Mouse (Mus musculus) embryonic facial prominence, embryonic 11.5 days (tissue): ENCODE measurements around the gene Hnf4a. TPM values are rescaled to one million over a fixed set of nuclear protein-coding genes. Genes with fewer than 3 reads are reported as not detected.

ENCODE experiments used
- ATAC-seq: fragments of 200-750 bp; cut with Nextera tagmentation; replicated peaks from 2 replicates; pipeline ENCODE4 v1.8.0; 2017; ENCODE audit warnings: low read depth; ENCODE audit not compliant: insufficient number of reproducible peaks, low FRiP score, low TSS enrichment
- DNase-seq: peaks from one replicate; pipeline ENCODE4 v3.0.0-alpha.2; 2015; ENCODE audit warnings: low spot score
- H3K27ac ChIP-seq: fragments of 300-500 bp; sonication (generic); replicated peaks from 2 replicates; pipeline ENCODE4 v1.5.1; 2014; ENCODE audit warnings: mild to moderate bottlenecking, low read depth, low read length, control low read depth
- H3K27me3 ChIP-seq: fragments of 300-500 bp; sonication (generic); 2 replicates; pipeline ENCODE4 v1.6.1; 2014; ENCODE audit warnings: mild to moderate bottlenecking, low read length, moderate library complexity, mixed read lengths; ENCODE audit not compliant: control insufficient read depth, insufficient read depth
- H3K36me3 ChIP-seq: fragments of 300-500 bp; sonication (generic); replicated peaks from 2 replicates; pipeline ENCODE4 v1.6.1; 2014; ENCODE audit warnings: low read depth, mild to moderate bottlenecking, low read length, moderate library complexity, mixed read lengths; ENCODE audit not compliant: control insufficient read depth, insufficient read depth
- H3K4me1 ChIP-seq: fragments of 300-500 bp; sonication (generic); 2 replicates; pipeline ENCODE4 v1.6.1; 2014; ENCODE audit warnings: low read length, mixed read lengths; ENCODE audit not compliant: control insufficient read depth, insufficient read depth
- H3K4me2 ChIP-seq: fragments of 300-500 bp; sonication (generic); 2 replicates; pipeline ENCODE4 v1.6.1; 2014; ENCODE audit warnings: low read depth, mild to moderate bottlenecking, control low read depth, low read length, moderate library complexity
- H3K4me3 ChIP-seq: fragments of 300-500 bp; sonication (generic); 2 replicates; pipeline ENCODE4 v1.5.1; 2014; ENCODE audit warnings: low read depth, low read length, control low read depth
- H3K9ac ChIP-seq: fragments of 300-500 bp; sonication (generic); replicated peaks from 2 replicates; pipeline ENCODE4 v1.6.1; 2014; ENCODE audit warnings: mild to moderate bottlenecking, control low read depth, low read length
- H3K9me3 ChIP-seq: fragments of 300-500 bp; sonication (generic); replicated peaks from 2 replicates; pipeline ENCODE4 v1.6.1; 2016; ENCODE audit warnings: mild to moderate bottlenecking, low read length, inconsistent platforms, mixed read lengths; ENCODE audit not compliant: control insufficient read depth
- WGBS: fragments of 180-500 bp; shearing (Covaris S2); extraction: QIAGEN DNeasy Blood & Tissue Kit; methylation state at CpG from one replicate; pipeline ENCODE4 v1.1.7; 2014; 5-methylcytosine and 5-hydroxymethylcytosine counted together
- polyA plus RNA-seq: library from polyadenylated mRNA; unstranded; fragments of >200 nt; fragmentation: Nextera tagmentation; extraction: Ambion mirVana; gene quantifications from 2 replicates; pipeline ENCODE4 v1.2.1, GENCODE M21; 2014

Gene Hnf4a
- polyA plus RNA-seq, 1 experiment from 2014 or later = not detected

DNA sequence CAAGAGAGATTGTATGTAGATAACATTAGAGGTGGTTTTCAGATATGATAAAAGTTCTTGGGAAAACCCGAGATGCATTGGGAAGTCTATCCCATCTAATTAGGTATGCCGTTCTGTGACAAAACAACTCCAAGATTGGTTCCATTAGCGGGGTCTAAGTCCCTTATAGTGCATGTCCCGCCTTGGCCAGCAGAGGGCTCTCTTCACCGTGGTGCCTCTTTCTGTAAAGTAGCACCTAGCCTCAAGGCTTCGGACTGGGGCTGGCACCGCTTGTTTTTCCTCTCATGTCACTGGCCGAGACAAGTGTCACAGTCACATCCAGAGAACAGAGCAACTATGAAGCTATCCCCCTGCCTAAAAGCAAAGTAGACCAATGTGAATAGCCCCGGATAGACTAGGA is 25.3 kb downstream of the Hnf4a start:
- H3K9ac ChIP-seq = no peak overlapping the region
- WGBS = 12% methylated on average over 9 of the region's 9 CpGs
- no peaks in the 10 kb centered on the region for H3K27me3 ChIP-seq
- H3K4me2 ChIP-seq = no peak overlapping the region
- no peaks in the 10 kb centered on the region for H3K36me3 ChIP-seq
- no peaks in the 10 kb centered on the region for H3K9me3 ChIP-seq
- no peak overlapping the region for H3K4me3 ChIP-seq
- DNase-seq (peak; percentile 88), ATAC-seq (no peak)
- no peak overlapping the region for H3K27ac ChIP-seq
- no peaks in the 10 kb centered on the region for H3K4me1 ChIP-seq

DNA sequence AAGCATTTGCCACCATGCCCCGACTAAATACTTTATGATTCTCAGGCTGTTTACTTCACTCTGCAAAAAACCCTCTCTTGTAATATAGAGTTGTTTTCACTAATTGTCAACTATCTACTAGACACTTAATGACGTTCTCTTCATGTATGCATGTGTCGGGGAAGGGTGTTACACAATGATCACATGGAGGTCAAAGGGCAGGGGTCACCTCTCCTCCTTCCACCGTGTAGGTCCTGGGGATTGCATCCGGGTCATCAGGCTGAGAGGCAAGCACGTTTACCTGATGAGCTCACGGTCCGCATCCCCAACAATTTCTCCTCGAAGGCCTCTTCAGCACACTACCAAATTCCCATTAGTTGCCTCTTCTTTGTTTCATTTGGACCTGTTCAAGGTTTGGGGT is 26.6 kb downstream of the Hnf4a start:
- Histone ChIP-seq H3K4me3 (no peak overlapping the region), H3K4me1 (no peaks in the 10 kb centered on the region), H3K9ac (no peak overlapping the region), H3K4me2 (no peak overlapping the region), H3K27ac (no peak overlapping the region), H3K36me3 (no peaks in the 10 kb centered on the region), H3K9me3 (no peaks in the 10 kb centered on the region), H3K27me3 (no peaks in the 10 kb centered on the region)
- 81% methylated on average over 9 of the region's 9 CpGs for WGBS
- no peak for ATAC-seq
- DNase-seq = no peak

DNA sequence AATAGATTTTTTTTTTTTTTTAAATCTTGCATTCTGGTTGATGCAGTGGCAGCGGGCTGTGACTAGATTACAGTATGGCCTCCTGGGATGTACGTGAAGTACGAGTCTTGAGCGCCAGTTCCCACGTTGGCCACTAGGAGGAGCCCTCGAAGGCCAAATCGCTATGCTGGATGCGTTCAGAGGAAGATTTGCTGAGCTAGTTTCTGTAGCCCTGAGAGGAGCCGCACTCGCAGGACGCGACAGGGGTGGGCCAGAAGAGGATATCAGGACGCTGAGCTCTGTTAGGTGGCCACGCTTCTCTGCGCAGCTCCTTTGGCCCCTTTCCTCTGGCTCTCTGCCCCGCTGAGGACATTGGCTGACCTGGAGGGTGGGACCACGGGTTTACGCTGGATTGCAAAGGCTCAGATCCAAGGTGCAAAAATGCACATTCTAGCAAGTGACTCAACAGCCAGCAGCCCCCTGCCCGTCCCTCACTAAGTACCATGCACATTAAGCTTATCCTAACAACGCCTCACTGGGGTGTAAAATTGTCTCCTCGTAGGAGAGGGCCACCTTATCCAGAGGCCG is 28.4 kb downstream of the Hnf4a start:
- no peak overlapping the region for H3K4me3 ChIP-seq
- 16% methylated on average over 22 of the region's 22 CpGs for WGBS
- ATAC-seq (no peak), DNase-seq (peak; percentile 91)
- H3K9ac ChIP-seq = peak overlapping the region; percentile 29; the same call in 1 of the 2 replicates
- no peaks in the 10 kb centered on the region for H3K4me1 ChIP-seq
- no peaks in the 10 kb centered on the region for H3K9me3 ChIP-seq
- H3K4me2 ChIP-seq = peak overlapping the region; percentile 19; the same call in 1 of the 2 replicates
- H3K27me3 ChIP-seq = no peaks in the 10 kb centered on the region
- H3K27ac ChIP-seq = no peak overlapping the region
- no peaks in the 10 kb centered on the region for H3K36me3 ChIP-seq

DNA sequence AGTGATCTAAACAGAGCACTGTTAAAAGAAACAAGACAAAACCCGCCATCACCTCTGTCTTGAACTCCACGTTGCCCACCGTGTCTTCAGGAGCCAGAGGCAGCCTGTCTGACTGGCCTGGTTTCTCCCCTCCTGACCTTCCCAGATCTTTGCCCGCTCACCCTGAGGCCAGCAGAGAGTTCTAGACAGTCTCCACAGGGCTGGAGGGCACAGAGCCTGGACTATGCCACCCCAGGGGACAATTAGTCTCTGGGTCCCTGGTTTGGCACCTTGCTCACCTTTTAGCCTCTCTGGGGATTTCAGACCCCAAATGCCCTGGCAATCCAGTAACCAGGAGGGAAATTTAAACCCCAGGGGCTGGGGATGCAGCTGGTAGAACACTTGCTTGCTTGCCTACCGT is 30.8 kb downstream of the Hnf4a start:
- 70% methylated on average over 5 of the region's 5 CpGs for WGBS
- H3K9ac ChIP-seq = no peak overlapping the region
- DNase-seq = no peak

DNA sequence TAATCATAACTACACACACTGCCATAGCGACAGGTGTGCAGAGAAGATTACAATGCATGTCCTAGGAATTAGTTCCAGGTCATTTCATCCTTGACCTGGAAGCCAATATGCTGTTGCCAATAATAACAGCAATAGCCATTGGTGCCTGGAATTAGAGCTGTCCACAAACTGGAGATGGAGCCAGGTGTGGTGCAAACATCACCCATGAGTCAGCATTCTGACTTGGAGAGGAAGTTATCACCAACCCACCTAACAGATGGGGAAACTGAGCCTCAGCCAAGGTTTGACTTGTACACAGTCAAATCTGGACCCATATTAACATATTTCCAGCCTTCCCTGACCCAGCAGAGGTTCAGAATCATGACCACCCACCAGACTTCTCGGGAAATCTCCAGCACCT is 31.8 kb downstream of the Hnf4a start:
- ATAC-seq = no peak
- Histone ChIP-seq H3K36me3 (no peaks in the 10 kb centered on the region), H3K4me1 (no peaks in the 10 kb centered on the region), H3K27me3 (no peaks in the 10 kb centered on the region), H3K9ac (no peak overlapping the region), H3K27ac (no peak overlapping the region), H3K9me3 (no peaks in the 10 kb centered on the region), H3K4me2 (no peak overlapping the region), H3K4me3 (no peak overlapping the region)
- 84% methylated on average over 2 of the region's 2 CpGs for WGBS
- no peak for DNase-seq

More for the DNA sequence above, 30.8 kb downstream of the Hnf4a start:
- Histone ChIP-seq H3K4me3 (no peak overlapping the region), H3K27me3 (no peaks in the 10 kb centered on the region), H3K4me2 (no peak overlapping the region), H3K36me3 (no peaks in the 10 kb centered on the region), H3K9me3 (no peaks in the 10 kb centered on the region), H3K4me1 (no peaks in the 10 kb centered on the region), H3K27ac (no peak overlapping the region)
- no peak for ATAC-seq

DNA sequence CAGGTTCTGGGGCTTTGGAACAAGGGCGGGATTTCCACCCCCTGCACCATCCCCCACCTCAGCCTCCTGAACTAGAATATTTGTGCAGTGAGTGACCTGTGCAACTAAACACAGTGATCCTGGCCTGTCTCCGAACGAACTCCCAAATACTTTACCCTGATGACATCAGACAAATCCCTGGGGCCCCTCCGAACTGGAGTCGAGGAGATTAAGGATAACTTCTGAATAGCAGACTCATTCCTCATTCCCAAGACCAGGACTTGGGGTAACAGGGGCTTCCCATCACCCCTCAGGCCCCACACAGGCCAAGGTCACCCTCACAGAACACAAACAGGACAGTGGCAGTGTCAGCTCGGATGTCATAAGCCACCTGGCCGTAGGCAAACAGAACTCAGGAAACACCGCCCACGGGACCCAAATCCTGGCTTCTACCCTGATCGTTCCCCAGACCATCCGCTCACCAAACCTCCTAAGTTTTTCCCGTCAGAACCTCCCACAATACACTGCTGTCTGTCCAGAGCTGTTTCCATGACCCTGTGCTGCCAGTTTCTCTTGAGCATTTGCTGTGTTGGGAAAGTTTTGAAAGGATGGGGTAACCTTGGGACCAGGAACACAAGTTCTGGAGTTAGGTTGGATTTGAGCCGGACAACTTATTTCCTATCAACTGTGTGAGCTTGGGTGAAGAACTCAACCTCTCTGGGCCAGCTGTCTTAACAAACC is 32.9 kb downstream of the Hnf4a start:
- H3K9me3 ChIP-seq = no peaks in the 10 kb centered on the region
- WGBS = 73% methylated on average over 13 of the region's 13 CpGs

DNA sequence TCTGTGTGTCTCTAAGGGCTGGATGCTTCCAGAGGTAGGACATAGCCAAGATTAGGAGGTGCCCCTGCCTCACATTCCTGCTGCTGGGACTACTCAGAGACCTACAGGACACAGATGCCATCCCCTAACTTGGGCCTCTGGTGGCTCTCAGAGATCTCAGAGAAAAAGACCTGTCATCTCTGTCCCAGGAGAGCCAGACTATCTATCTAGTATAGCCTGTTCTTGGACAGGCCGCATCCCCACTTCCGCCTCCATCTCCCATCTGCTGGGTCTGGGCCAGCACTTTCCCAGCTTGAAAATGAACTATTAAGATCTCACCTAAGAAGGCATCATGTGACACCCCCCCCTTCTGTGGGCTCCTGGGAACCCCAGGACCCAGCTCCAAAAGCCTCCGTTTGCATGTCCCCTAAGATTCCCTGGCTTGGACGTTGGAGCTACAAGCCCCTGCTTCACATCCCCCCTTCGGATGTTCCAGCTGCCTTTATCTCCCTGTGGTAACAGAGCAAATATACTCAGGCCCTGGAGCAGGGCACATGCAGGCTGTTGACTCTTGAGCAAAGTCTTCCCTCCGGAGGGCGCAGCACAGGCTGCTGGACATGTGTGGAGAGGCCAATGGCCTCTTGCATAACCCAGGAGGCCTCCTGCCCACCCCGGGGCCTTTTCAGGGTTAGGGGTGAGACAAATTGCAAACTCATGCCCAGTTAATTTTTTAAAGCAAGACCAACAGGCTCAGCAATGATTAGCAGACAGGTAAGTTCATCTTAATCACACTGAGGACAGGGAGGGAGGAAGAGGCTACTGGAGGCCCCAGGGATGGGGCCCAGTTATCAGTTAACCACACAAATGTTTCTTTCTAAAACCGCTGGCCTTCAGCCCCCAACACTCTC is 33.9 kb downstream of the Hnf4a start:
- DNase-seq (no peak), ATAC-seq (no peak)
- Histone ChIP-seq H3K27ac (no peak overlapping the region), H3K4me2 (no peak overlapping the region), H3K4me1 (no peaks in the 10 kb centered on the region), H3K9me3 (no peaks in the 10 kb centered on the region), H3K27me3 (no peaks in the 10 kb centered on the region), H3K4me3 (no peak overlapping the region), H3K36me3 (no peaks in the 10 kb centered on the region), H3K9ac (no peak overlapping the region)
- WGBS = 81% methylated on average over 9 of the region's 9 CpGs

More for the DNA sequence above, 32.9 kb downstream of the Hnf4a start:
- H3K27me3 ChIP-seq = no peaks in the 10 kb centered on the region
- H3K4me1 ChIP-seq = no peaks in the 10 kb centered on the region
- H3K27ac ChIP-seq = no peak overlapping the region
- ATAC-seq = no peak
- no peak for DNase-seq
- H3K9ac ChIP-seq = no peak overlapping the region
- H3K4me2 ChIP-seq = no peak overlapping the region
- H3K4me3 ChIP-seq = no peak overlapping the region
- H3K36me3 ChIP-seq = no peaks in the 10 kb centered on the region
